Mouse (Mus musculus) C2C12 (cell line): ENCODE data around the gene Phc1.

Experiments used
- CEBPB ChIP-seq: IDR thresholded peaks from one replicate; pipeline ENCODE4 v1.6.1; 2011; ENCODE audit warnings: low read depth, mild to moderate bottlenecking, control low read depth, moderate library complexity
- CTCF ChIP-seq: IDR thresholded peaks from one replicate; pipeline ENCODE4 v1.5.1; 2011; ENCODE audit not compliant: control insufficient read depth, insufficient read depth, insufficient read length
- MAX ChIP-seq: IDR thresholded peaks from one replicate; pipeline ENCODE4 v1.6.1; 2011; ENCODE audit warnings: mild to moderate bottlenecking, control low read depth
- MYOD1 ChIP-seq: IDR thresholded peaks from one replicate; pipeline ENCODE4 v1.6.1; 2011; ENCODE audit warnings: low read depth; ENCODE audit not compliant: control insufficient read depth, insufficient read length
- USF1 ChIP-seq: IDR thresholded peaks from one replicate; pipeline ENCODE4 v1.6.1; 2011; ENCODE audit warnings: low read depth, mild to moderate bottlenecking, control low read depth, moderate library complexity

DNA sequence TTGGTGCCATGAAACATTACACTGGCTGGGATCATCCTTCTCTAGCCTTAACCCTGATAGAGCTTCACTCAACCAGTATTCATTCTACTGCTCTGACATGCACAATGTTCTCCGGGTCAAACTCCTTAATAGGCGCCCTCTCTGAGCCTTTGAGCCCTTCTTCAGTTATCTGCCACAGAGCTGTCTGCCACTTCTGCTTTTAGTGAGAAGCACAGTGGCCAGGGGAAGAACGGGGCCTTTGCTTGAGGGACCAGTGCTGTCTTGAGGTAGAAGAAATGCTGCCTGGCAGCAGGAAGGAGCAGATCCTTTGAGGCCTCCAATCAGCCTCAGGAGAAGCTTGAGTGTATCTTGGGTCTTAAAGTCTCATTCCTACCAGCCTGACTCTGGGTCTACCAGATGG is 27.9 kb upstream of the Phc1 start:
- TF ChIP-seq CTCF, result no peak
- no peak for TF ChIP-seq MYOD1
- no peak for TF ChIP-seq MAX
- TF ChIP-seq CEBPB, result no peak
- TF ChIP-seq USF1, result no peak
